Mouse (Mus musculus) cortical plate, adult 2 months (tissue): ENCODE measurements at regions not wholly inside any gene's neighbourhood (a gene's known extent, or its start where the extent isn't known, plus 50 kb on each side); places are given as distances from the start of the nearest gene placed in this dataset.

ENCODE experiments used
- CTCF ChIP-seq: fragments of 200-500 bp; IDR thresholded peaks from 2 replicates; pipeline ENCODE4 v1.5.1; 2011; ENCODE audit warnings: mild to moderate bottlenecking, control low read depth, low read length; ENCODE audit not compliant: insufficient read depth; ENCODE audit errors: extremely low read depth
- POLR2A ChIP-seq: fragments of 200-500 bp; IDR thresholded peaks from 2 replicates; pipeline ENCODE4 v1.6.1; 2011; ENCODE audit warnings: mild to moderate bottlenecking, low read length, control low read depth; ENCODE audit not compliant: insufficient read depth; ENCODE audit errors: extremely low read depth

- TF ChIP-seq CTCF = no peak
- no peak for TF ChIP-seq POLR2A
Observed at GRCm38 (mm10) chr4:7751208-7751607, 487.6 kb downstream of the Car8 start.
